Mouse (Mus musculus) lung, postnatal 0 days (tissue): ENCODE results near the gene Aox3. TPM values are rescaled to one million over a fixed set of nuclear protein-coding genes. Genes with fewer than 3 reads are reported as not detected.
A peak's percentile ranks its signal among the peaks of the same experiment; 100 is the strongest.

Experiments
- ATAC-seq: fragments of 200-750 bp; cut with Nextera tagmentation; 2 replicates; pipeline ENCODE4 v1.8.0; 2017; ENCODE audit warnings: moderate library complexity
- DNase-seq: peaks from one replicate; pipeline ENCODE4 v3.0.0-alpha.2; 2016; ENCODE audit warnings: low spot score
- H3K27ac ChIP-seq: fragments of 300-500 bp; sonication (generic); 2 replicates; pipeline ENCODE4 v1.5.1; 2014; ENCODE audit warnings: antibody characterized with exemption, mild to moderate bottlenecking, low read length, mixed read lengths
- H3K27me3 ChIP-seq: fragments of 300-500 bp; sonication (generic); replicated peaks from 2 replicates; pipeline ENCODE4 v1.6.1; 2014; ENCODE audit warnings: low read length, mixed read lengths; ENCODE audit not compliant: insufficient read depth
- H3K36me3 ChIP-seq: fragments of 300-500 bp; sonication (generic); 2 replicates; pipeline ENCODE4 v1.6.1; 2014; ENCODE audit warnings: low read length, mixed read lengths; ENCODE audit not compliant: insufficient read depth
- H3K4me1 ChIP-seq: fragments of 300-500 bp; sonication (generic); 2 replicates; pipeline ENCODE4 v1.6.1; 2014; ENCODE audit warnings: antibody characterized with exemption, low read depth, low read length, mixed read lengths; ENCODE audit not compliant: insufficient read depth
- H3K4me2 ChIP-seq: fragments of 300-500 bp; sonication (generic); replicated peaks from 2 replicates; pipeline ENCODE4 v1.6.1; 2014; ENCODE audit warnings: low read depth, mild to moderate bottlenecking, low read length, moderate library complexity, mixed read lengths
- H3K4me3 ChIP-seq: fragments of 300-500 bp; sonication (generic); 2 replicates; pipeline ENCODE4 v1.5.1; 2014; ENCODE audit warnings: low read depth, low read length
- H3K9ac ChIP-seq: fragments of 300-500 bp; sonication (generic); replicated peaks from 2 replicates; pipeline ENCODE4 v1.6.1; 2014; ENCODE audit warnings: low read depth, mild to moderate bottlenecking
- H3K9me3 ChIP-seq: fragments of 300-500 bp; sonication (generic); 2 replicates; pipeline ENCODE4 v1.6.1; 2016; ENCODE audit warnings: low read length, mixed read lengths
- CTCF ChIP-seq: IDR thresholded peaks from 2 replicates; pipeline ENCODE4 v1.5.1; 2016; ENCODE audit warnings: antibody characterized with exemption, mild to moderate bottlenecking
- EP300 ChIP-seq: IDR thresholded peaks from 2 replicates; pipeline ENCODE4 v1.6.1; 2016; ENCODE audit warnings: antibody characterized with exemption, mild to moderate bottlenecking, control low read depth
- WGBS: fragments of 180-500 bp; shearing (Covaris S2); extraction: QIAGEN DNeasy Blood & Tissue Kit; methylation state at CpG from one replicate; pipeline ENCODE4 v1.1.7; 2014; 5-methylcytosine and 5-hydroxymethylcytosine counted together
- polyA plus RNA-seq: library from polyadenylated mRNA; unstranded; fragments of >200 nt; fragmentation: Nextera tagmentation; extraction: Ambion mirVana; gene quantifications from 2 replicates; pipeline ENCODE4 v1.2.1, GENCODE M21; 2015

Aox3 gene
- polyA plus RNA-seq, 1 experiment from 2014 or later: 9.9 TPM

DNA sequence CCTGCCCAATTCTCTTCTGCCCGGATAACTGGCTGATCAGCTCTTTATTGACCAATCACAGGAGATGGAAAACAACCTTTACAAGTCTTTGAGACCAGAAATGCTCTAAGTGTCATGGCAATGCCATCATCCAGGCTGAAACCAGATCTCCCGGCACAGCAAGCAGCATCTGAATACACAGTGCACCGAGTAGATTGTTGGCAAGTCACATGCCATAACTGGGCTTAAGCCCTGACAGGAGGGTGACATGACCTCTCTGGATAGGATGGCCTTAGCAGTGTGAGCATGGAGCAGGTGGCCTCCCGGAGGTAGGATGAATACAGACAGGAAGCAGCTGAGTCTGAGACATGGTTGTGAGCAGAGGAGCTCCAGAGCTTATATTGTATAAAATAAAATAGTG lies 32.5 kb upstream of the Aox3 start:
- ATAC-seq: no peak
- TF ChIP-seq EP300 (no peak), CTCF (no peak)
- Histone ChIP-seq H3K9ac (no peak overlapping the region), H3K27ac (no peak overlapping the region), H3K36me3 (no peaks in the 10 kb centered on the region), H3K4me1 (no peaks in the 10 kb centered on the region), H3K4me3 (no peak overlapping the region), H3K9me3 (no peaks in the 10 kb centered on the region), H3K4me2 (no peak overlapping the region), H3K27me3 (no peaks in the 10 kb centered on the region)
- DNase-seq: no peak
- WGBS: 86% methylated on average over 4 of the region's 4 CpGs

DNA sequence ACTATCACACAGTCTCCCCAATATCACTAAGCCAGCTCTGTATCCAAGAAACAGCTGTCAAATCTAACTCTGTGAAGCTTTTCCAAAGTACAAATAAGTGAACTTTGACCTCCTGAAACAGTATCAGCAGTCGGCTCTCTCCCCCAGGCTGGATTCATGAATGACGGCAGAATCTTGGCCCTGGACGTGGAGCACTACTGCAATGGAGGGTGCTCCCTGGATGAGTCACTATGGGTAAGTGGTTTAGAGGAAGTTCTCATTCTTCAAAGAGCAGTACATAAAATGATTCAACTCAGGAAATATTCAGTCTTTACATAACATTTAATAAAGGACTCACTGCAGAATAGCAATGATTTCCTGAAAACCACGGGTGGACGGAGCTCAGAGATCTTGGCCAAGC lies 31.6 kb upstream of the Aox3 start:
- no peaks in the 10 kb centered on the region for H3K9me3 ChIP-seq
- no peak for TF ChIP-seq EP300
- TF ChIP-seq CTCF: no peak
- no peaks in the 10 kb centered on the region for H3K4me1 ChIP-seq
- no peaks in the 10 kb centered on the region for H3K27me3 ChIP-seq
- no peaks in the 10 kb centered on the region for H3K36me3 ChIP-seq
- H3K27ac ChIP-seq: no peak overlapping the region
- H3K4me2 ChIP-seq: no peak overlapping the region
- H3K9ac ChIP-seq: no peak overlapping the region
- no peak overlapping the region for H3K4me3 ChIP-seq
- WGBS: 48% methylated on average over 5 of the region's 5 CpGs
- ATAC-seq: peak; percentile 26; the same call in 1 of the 2 replicates
- peak; percentile 23 for DNase-seq

DNA sequence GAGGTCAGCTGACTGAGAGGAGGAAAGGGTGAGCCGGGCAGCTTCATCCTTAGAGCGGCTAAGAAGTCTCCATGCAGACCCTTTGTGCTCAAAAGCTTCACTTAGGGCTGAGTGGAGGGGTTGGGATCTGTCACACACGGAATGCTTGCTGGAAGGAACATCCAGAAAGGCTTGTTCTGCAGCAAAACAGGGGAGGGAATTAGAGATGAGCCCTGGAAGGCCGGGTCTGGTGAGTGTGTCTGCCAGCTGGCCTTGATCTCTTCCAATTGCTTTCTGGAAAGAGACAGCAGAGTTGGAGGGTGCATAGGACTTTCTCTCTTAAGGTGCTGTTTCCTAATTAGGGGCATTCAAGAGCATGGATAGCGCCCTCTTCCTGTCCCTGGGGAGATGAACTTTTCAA lies 23.6 kb upstream of the Aox3 start:
- Histone ChIP-seq H3K9me3 (no peaks in the 10 kb centered on the region), H3K4me1 (no peaks in the 10 kb centered on the region), H3K9ac (no peak overlapping the region), H3K36me3 (no peaks in the 10 kb centered on the region), H3K27ac (no peak overlapping the region), H3K4me3 (no peak overlapping the region), H3K27me3 (no peaks in the 10 kb centered on the region), H3K4me2 (no peak overlapping the region)
- DNase-seq: no peak
- 42% methylated on average over 5 of the region's 5 CpGs for WGBS
- TF ChIP-seq EP300: no peak
- TF ChIP-seq CTCF: peak; percentile 32; the same call in 1 of the 2 replicates
- no peak for ATAC-seq

DNA sequence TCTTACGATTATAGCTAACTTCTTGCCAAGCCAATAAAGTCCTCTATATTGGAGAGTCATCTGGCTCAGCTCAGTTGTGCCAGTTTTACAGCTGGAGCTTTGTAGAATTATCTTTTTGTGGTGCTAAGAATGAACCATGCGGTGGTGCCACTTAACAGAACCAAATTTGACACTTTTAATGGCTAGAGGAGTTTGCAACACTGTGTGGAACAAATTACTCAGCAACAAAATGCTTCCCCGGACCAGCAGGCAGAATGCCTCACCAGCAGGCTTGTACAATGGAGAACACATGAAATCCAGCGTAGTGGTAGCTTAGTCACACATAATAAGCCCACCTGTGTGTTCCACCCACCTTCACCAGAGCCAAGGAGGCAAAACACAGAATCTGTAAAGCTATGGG lies 22.7 kb upstream of the Aox3 start:
- 85% methylated on average over 4 of the region's 4 CpGs for WGBS
- DNase-seq: no peak

DNA sequence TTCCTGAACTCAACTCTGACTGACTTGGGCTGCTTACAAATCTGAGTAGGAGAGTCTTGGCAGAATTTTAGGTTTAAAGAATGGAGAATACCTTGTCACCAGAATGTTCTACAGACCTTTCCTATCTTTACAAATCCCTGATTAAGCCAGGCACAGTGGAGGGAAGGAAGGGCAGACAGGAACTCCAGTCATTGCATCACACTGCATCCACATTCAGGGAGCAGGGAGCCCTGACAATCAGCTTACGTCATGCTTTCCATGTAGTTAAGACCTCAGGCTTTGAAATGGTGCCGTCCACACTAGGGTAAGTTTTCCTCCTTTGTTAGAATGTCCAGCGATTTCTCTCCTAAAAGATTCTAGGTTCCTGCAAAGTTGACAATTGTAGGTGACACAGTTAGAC lies 21.7 kb upstream of the Aox3 start:
- H3K9me3 ChIP-seq: no peaks in the 10 kb centered on the region
- ATAC-seq: no peak
- H3K36me3 ChIP-seq: no peaks in the 10 kb centered on the region
- 64% methylated on average over 3 of the region's 3 CpGs for WGBS
- no peak overlapping the region for H3K4me2 ChIP-seq
- no peak for DNase-seq
- H3K27me3 ChIP-seq: no peaks in the 10 kb centered on the region
- TF ChIP-seq CTCF (no peak), EP300 (no peak)
- H3K4me3 ChIP-seq: no peak overlapping the region
- H3K4me1 ChIP-seq: no peaks in the 10 kb centered on the region
- H3K27ac ChIP-seq: no peak overlapping the region
- no peak overlapping the region for H3K9ac ChIP-seq

More for the DNA sequence above, 22.7 kb upstream of the Aox3 start:
- Histone ChIP-seq H3K27ac (no peak overlapping the region), H3K9me3 (no peaks in the 10 kb centered on the region), H3K4me2 (no peak overlapping the region), H3K36me3 (no peaks in the 10 kb centered on the region), H3K4me3 (no peak overlapping the region), H3K9ac (no peak overlapping the region), H3K27me3 (no peaks in the 10 kb centered on the region), H3K4me1 (no peaks in the 10 kb centered on the region)
- ATAC-seq: no peak
- no peak for TF ChIP-seq CTCF
- no peak for TF ChIP-seq EP300

DNA sequence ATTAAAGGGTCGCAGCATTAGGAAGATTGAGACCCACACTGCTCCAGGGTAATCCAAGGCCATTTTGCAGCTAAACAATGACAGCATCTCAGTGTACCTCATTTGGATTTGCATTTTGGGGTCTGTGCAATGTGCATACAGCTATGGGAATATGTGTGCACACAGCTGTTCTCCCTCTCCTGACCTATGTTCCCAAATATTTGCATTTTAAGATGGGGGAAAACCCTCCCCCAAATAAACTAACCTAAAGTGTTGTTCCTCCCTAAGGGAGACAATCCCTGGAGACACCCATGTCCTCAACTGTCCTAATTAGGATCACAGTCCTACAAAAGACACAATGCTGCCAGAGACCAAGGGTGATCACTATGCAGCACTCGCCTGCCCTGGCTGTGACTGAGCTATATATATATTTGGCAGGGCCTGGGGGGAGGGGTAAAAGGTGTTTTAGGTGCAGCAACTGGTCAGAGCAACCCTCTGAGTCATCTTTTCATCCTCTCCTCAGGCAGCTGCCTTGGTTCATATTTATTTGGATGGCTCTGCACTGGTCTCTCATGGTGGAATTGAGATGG lies 20.9 kb upstream of the Aox3 start:
- Histone ChIP-seq H3K27ac (no peak overlapping the region), H3K4me3 (no peak overlapping the region), H3K9ac (no peak overlapping the region), H3K36me3 (no peaks in the 10 kb centered on the region), H3K4me1 (no peaks in the 10 kb centered on the region), H3K4me2 (no peak overlapping the region), H3K27me3 (no peaks in the 10 kb centered on the region), H3K9me3 (no peaks in the 10 kb centered on the region)
- ATAC-seq: no peak
- WGBS: 71% methylated on average over 2 of the region's 2 CpGs
- TF ChIP-seq CTCF (no peak), EP300 (no peak)
- no peak for DNase-seq

DNA sequence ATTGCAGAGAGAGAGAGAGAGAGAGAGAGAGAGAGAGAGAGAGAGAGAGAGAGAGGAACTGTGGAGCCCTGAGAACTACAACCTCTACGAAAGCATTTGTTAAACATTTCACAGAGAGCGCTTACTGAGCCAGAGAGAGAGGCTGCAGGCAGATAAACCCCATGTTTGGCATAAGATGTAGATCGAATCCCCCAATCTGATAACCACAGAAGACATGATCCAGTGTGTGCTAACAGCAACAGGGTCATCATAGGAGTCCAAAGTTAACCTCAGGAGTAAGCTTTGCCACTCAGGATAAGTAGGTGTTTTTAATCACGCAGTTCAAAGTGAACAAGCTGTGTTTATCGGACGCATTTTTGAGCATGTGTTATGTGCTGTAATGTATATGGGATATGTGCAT lies 15.6 kb upstream of the Aox3 start:
- no peak overlapping the region for H3K9ac ChIP-seq
- H3K4me2 ChIP-seq: no peak overlapping the region
- no peaks in the 10 kb centered on the region for H3K27me3 ChIP-seq
- H3K27ac ChIP-seq: no peak overlapping the region
- TF ChIP-seq CTCF (no peak), EP300 (no peak)
- ATAC-seq (no peak), DNase-seq (no peak)
- no peak overlapping the region for H3K4me3 ChIP-seq
- no peaks in the 10 kb centered on the region for H3K9me3 ChIP-seq
- 78% methylated on average over 6 of the region's 6 CpGs for WGBS
- H3K4me1 ChIP-seq: no peaks in the 10 kb centered on the region
- no peaks in the 10 kb centered on the region for H3K36me3 ChIP-seq
